Mouse (Mus musculus) ES-Bruce4 (cell line): Measurements from ENCODE around the gene Lrrc8c.

ENCODE experiments used
- CTCF ChIP-seq: IDR thresholded peaks from one replicate; pipeline ENCODE4 v1.8.1; 2011; ENCODE audit warnings: low read depth, low read length
- EP300 ChIP-seq: IDR thresholded peaks from 2 replicates; pipeline ENCODE4 v1.6.1; 2011; ENCODE audit warnings: low read depth, low read length; ENCODE audit not compliant: insufficient read depth
- POLR2A ChIP-seq: IDR thresholded peaks from one replicate; pipeline ENCODE4 v1.8.1; 2011; ENCODE audit warnings: low read length; ENCODE audit not compliant: insufficient read depth

DNA sequence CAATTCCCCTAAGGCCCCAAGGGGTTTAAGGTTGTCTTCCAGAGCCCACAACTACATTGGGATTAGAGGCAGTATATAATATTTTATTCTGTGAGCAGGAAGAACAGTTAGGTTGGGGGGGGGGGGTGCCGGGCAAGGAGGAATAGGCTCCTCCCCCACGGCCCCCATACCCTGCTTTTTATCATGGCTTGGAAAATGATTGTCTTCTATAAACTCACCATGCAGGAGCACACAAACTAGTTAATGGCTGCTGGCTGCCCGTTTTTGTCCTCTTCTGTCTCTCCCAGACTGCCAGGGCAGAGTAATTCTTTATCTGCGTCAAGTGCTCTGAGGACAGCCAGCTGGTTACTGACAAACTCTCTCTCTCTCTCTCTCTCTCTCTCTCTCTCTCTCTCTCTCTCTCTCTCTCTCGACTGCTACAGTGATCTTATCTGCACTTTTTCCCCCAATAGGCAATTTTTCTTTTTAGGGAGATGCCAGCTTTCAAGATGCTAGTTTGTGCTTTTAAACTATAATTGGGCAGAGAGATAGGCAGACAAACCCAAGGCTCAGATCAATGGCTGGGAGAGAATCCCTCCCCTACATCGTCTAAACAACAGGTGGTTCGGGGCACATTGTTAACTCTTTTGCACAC, 1.1 kb upstream of the Lrrc8c start:
- TF ChIP-seq CTCF (no peak), POLR2A (no peak), EP300 (no peak)
